Mouse (Mus musculus): ENCODE data around the gene Itga1. TPM values are rescaled to one million over a fixed set of nuclear protein-coding genes. Genes with fewer than 3 reads are reported as not detected.

Gene Itga1
- polyA plus RNA-seq, 1 experiment from 2014 or later: 31.0 TPM

Other genes starting within 250 kb of the Itga1 start
- gene Itga2, start 169.9 kb downstream of the Itga1 start, polyA plus RNA-seq (2014; fragmentation: Nextera tagmentation; extraction: Ambion mirVana): 2.1 and 2.9 TPM in 2 replicates
- gene Pelo, start 11.8 kb downstream of the Itga1 start, polyA plus RNA-seq (2014; fragmentation: Nextera tagmentation; extraction: Ambion mirVana): 12.7 and 12.9 TPM in 2 replicates
- 8.3 and 11.1 TPM in 2 replicates for gene Gm49395, start within 50 bp of the Itga1 start, polyA plus RNA-seq (2014; fragmentation: Nextera tagmentation; extraction: Ambion mirVana)

Data from heart, embryonic 11.5 days (tissue).